Mouse (Mus musculus) liver, embryonic 14.5 days (tissue): ENCODE measurements around the gene Anxa6. TPM values are rescaled to one million over a fixed set of nuclear protein-coding genes. Genes with fewer than 3 reads are reported as not detected.

Source experiments
- ATAC-seq: fragments of 200-750 bp; cut with Nextera tagmentation; 2 replicates; pipeline ENCODE4 v1.8.0; 2017; ENCODE audit warnings: moderate number of reproducible peaks, mild to moderate bottlenecking, moderate library complexity; ENCODE audit not compliant: insufficient read depth
- DNase-seq, 3 experiments: peaks; one replicate each; pipeline ENCODE4 v3.0.0-alpha.2; 2012 to 2013; ENCODE audit warnings: low read depth in 3 of 3, low spot score in 3 of 3
- H3K27ac ChIP-seq: fragments of 300-500 bp; sonication (generic); 2 replicates; pipeline ENCODE4 v1.5.1; 2014; ENCODE audit warnings: moderate library complexity, mild to moderate bottlenecking, control low read depth, inconsistent platforms
- H3K27me3 ChIP-seq: fragments of 300-500 bp; sonication (generic); 2 replicates; pipeline ENCODE4 v1.6.1; 2014; ENCODE audit warnings: mild to moderate bottlenecking, low read length, moderate library complexity; ENCODE audit not compliant: control insufficient read depth, insufficient read depth
- H3K36me3 ChIP-seq: fragments of 300-500 bp; sonication (generic); replicated peaks from 2 replicates; pipeline ENCODE4 v1.6.1; 2014; ENCODE audit warnings: low read depth; ENCODE audit not compliant: control insufficient read depth, insufficient read depth
- H3K4me1 ChIP-seq, 2 experiments: fragments of 200-500 bp in 1 of 2; fragments of 300-500 bp in 1 of 2; sonication (generic) in 1 of 2; replicated peaks; 2 replicates each; pipeline ENCODE4 v1.6.1; 2012 to 2014; ENCODE audit warnings: antibody characterized with exemption in 1 of 2, inconsistent platforms in 1 of 2, low read length in 1 of 2; ENCODE audit not compliant: control insufficient read depth in 2 of 2, insufficient read depth in 2 of 2
- H3K4me2 ChIP-seq: fragments of 300-500 bp; sonication (generic); 2 replicates; pipeline ENCODE4 v1.6.1; 2014; ENCODE audit warnings: low read depth, mild to moderate bottlenecking, control low read depth, moderate library complexity
- H3K4me3 ChIP-seq, 2 experiments: fragments of 200-500 bp in 1 of 2; fragments of 300-500 bp in 1 of 2; sonication (generic) in 1 of 2; 2 replicates each; pipeline ENCODE4 v1.5.1; 2012 to 2014; ENCODE audit warnings: low read depth in 2 of 2, low read length in 2 of 2, mild to moderate bottlenecking in 2 of 2, control low read depth in 1 of 2, inconsistent platforms in 1 of 2, moderate library complexity in 1 of 2; ENCODE audit not compliant: insufficient read depth in 1 of 2
- H3K9ac ChIP-seq: fragments of 300-500 bp; sonication (generic); replicated peaks from 2 replicates; pipeline ENCODE4 v1.6.1; 2014; ENCODE audit warnings: mild to moderate bottlenecking, control low read depth, moderate library complexity
- H3K9me3 ChIP-seq: fragments of 300-500 bp; sonication (generic); 2 replicates; pipeline ENCODE4 v1.6.1; 2016; ENCODE audit warnings: low read length, mixed read lengths; ENCODE audit not compliant: control insufficient read depth
- CTCF ChIP-seq: IDR thresholded peaks from 2 replicates; pipeline ENCODE4 v1.5.1; 2016; ENCODE audit warnings: antibody characterized with exemption, low read depth, control low read depth
- EP300 ChIP-seq: IDR thresholded peaks from 2 replicates; pipeline ENCODE4 v1.6.1; 2016; ENCODE audit warnings: antibody characterized with exemption, low read depth
- WGBS: fragments of 180-500 bp; shearing (Covaris S2); extraction: QIAGEN DNeasy Blood & Tissue Kit; methylation state at CpG from one replicate; pipeline ENCODE4 v1.1.7; 2014; ENCODE audit not compliant: insufficient replicate concordance; 5-methylcytosine and 5-hydroxymethylcytosine counted together
- polyA plus RNA-seq, 2 experiments: library from polyadenylated mRNA; depleted of rRNA in 1 of 2; stranded (reverse) in 1 of 2; unstranded in 1 of 2; fragments of >200 nt; fragmentation: Nextera tagmentation in 1 of 2; extraction: Ambion mirVana in 1 of 2; gene quantifications; 2 replicates each; pipeline versions ENCODE4 v1.2.1 to v1.2.3; 2012 to 2014

Gene Anxa6
- polyA plus RNA-seq, 2 experiments, result 24.2 to 36.7 TPM

GRCm38 (mm10) chr11:55050837-55051510 lies 17.7 kb upstream of the Anxa6 start:
- no peak for DNase-seq
- no peak overlapping the region for H3K9ac ChIP-seq
- WGBS, result 60% methylated on average over 7 of the region's 7 CpGs

GRCm38 (mm10) chr11:55046600-55046999 lies 13.4 kb upstream of the Anxa6 start:
- Histone ChIP-seq H3K27ac (no peak overlapping the region), H3K4me3 (no peak overlapping the region), H3K4me1 (no peaks in the 10 kb centered on the region), H3K36me3 (no peaks in the 10 kb centered on the region), H3K9me3 (no peaks in the 10 kb centered on the region), H3K9ac (no peak overlapping the region), H3K4me2 (no peak overlapping the region), H3K27me3 (no peaks in the 10 kb centered on the region)
- no peak for ATAC-seq
- 31% methylated on average over 5 of the region's 5 CpGs for WGBS
- DNase-seq, result no peak
- TF ChIP-seq EP300 (no peak), CTCF (peak; percentile 67)

More at GRCm38 (mm10) chr11:55050837-55051510, 17.7 kb upstream of the Anxa6 start:
- Histone ChIP-seq H3K4me1 (no peaks in the 10 kb centered on the region), H3K27me3 (no peaks in the 10 kb centered on the region), H3K4me3 (no peak overlapping the region), H3K4me2 (no peak overlapping the region), H3K9me3 (no peaks in the 10 kb centered on the region), H3K27ac (no peak overlapping the region), H3K36me3 (no peaks in the 10 kb centered on the region)
- no peak for TF ChIP-seq CTCF
- no peak for TF ChIP-seq EP300
- ATAC-seq, result no peak

- peak; percentile 56 for TF ChIP-seq CTCF
- no peak for TF ChIP-seq EP300
- H3K27ac ChIP-seq, result no peak overlapping the region
- 51% methylated on average over 4 of the region's 4 CpGs for WGBS
- no peaks in the 10 kb centered on the region for H3K27me3 ChIP-seq
- H3K4me3 ChIP-seq, result no peak overlapping the region
- no peak overlapping the region for H3K9ac ChIP-seq
- H3K4me1 ChIP-seq, result no peaks in the 10 kb centered on the region
- no peaks in the 10 kb centered on the region for H3K36me3 ChIP-seq
- no peaks in the 10 kb centered on the region for H3K9me3 ChIP-seq
- DNase-seq, result no peak
- no peak overlapping the region for H3K4me2 ChIP-seq
- ATAC-seq, result no peak
Observed at GRCm38 (mm10) chr11:55041348-55041747, 8.1 kb upstream of the Anxa6 start.

- Histone ChIP-seq H3K4me1 (no peaks in the 10 kb centered on the region), H3K4me2 (no peak overlapping the region), H3K27ac (no peak overlapping the region), H3K36me3 (no peaks in the 10 kb centered on the region), H3K9me3 (no peaks in the 10 kb centered on the region), H3K9ac (no peak overlapping the region), H3K4me3 (no peak overlapping the region), H3K27me3 (no peaks in the 10 kb centered on the region)
- 2% methylated on average over 9 of the region's 9 CpGs for WGBS
- ATAC-seq (no peak), DNase-seq (peak in 2 of 3 experiments; percentile 22 to 31)
- TF ChIP-seq EP300 (no peak), CTCF (peak; percentile 89)
Observed at GRCm38 (mm10) chr11:55039591-55039990, 6.3 kb upstream of the Anxa6 start.

GRCm38 (mm10) chr11:55036601-55037000 lies 3.4 kb upstream of the Anxa6 start:
- Histone ChIP-seq H3K4me2 (no peak overlapping the region), H3K4me1 (peaks cover 4% of the 10 kb centered on the region in 2 experiments; a peak in 2 of 4 replicates), H3K36me3 (no peaks in the 10 kb centered on the region), H3K27ac (no peak overlapping the region), H3K9me3 (no peaks in the 10 kb centered on the region), H3K4me3 (no peak overlapping the region), H3K9ac (no peak overlapping the region), H3K27me3 (no peaks in the 10 kb centered on the region)
- WGBS, result 27% methylated on average over 3 of the region's 3 CpGs
- ATAC-seq (no peak), DNase-seq (no peak)
- TF ChIP-seq EP300 (no peak), CTCF (no peak)
